Mouse (Mus musculus) MEL (cell line): ENCODE measurements around the gene Sp100. TPM values are rescaled to one million over a fixed set of nuclear protein-coding genes. Genes with fewer than 3 reads are reported as not detected.

Source experiments
- DNase-seq: peaks from one replicate; pipeline ENCODE4 v3.0.0; 2011; ENCODE audit warnings: low read depth, low spot score
- H3K27ac ChIP-seq: 2 replicates; pipeline ENCODE4 v1.5.1; 2012; ENCODE audit warnings: low read depth, mild to moderate bottlenecking, control low read depth, low read length, moderate library complexity; ENCODE audit not compliant: control insufficient read depth
- H3K27me3 ChIP-seq, 2 experiments: fragments of 150-350 bp in 1 of 2; sonication (generic) in 1 of 2; 2 replicates each; pipeline ENCODE4 v1.6.1; 2012; ENCODE audit warnings: low read length in 2 of 2, mild to moderate bottlenecking in 2 of 2, improper control_type of control experiment in 1 of 2, moderate library complexity in 1 of 2; ENCODE audit not compliant: insufficient read depth in 2 of 2, control insufficient read depth in 1 of 2
- H3K36me3 ChIP-seq, 2 experiments: 2 replicates each; pipeline ENCODE4 v1.6.1; 2012 to 2014; ENCODE audit warnings: low read length in 2 of 2, improper control_type of control experiment in 1 of 2, inconsistent platforms in 1 of 2, mild to moderate bottlenecking in 1 of 2; ENCODE audit not compliant: insufficient read depth in 2 of 2, control insufficient read depth in 1 of 2
- H3K4me1 ChIP-seq, 2 experiments: fragments of 150-350 bp in 1 of 2; sonication (generic) in 1 of 2; 2 replicates each; pipeline ENCODE4 v1.6.1; 2012; ENCODE audit warnings: low read length in 2 of 2, improper control_type of control experiment in 1 of 2, mild to moderate bottlenecking in 1 of 2; ENCODE audit not compliant: insufficient read depth in 2 of 2, control insufficient read depth in 1 of 2
- H3K4me3 ChIP-seq, 2 experiments: fragments of 150-350 bp in 1 of 2; sonication (generic) in 1 of 2; 2 replicates each; pipeline ENCODE4 v1.5.1; 2012; ENCODE audit warnings: low read depth in 2 of 2, low read length in 2 of 2, mild to moderate bottlenecking in 2 of 2, moderate library complexity in 2 of 2, control low read depth in 1 of 2, improper control_type of control experiment in 1 of 2; ENCODE audit not compliant: control insufficient read depth in 1 of 2, insufficient read depth in 1 of 2
- H3K79me2 ChIP-seq: 2 replicates; pipeline ENCODE4 v1.6.1; 2012; ENCODE audit warnings: mild to moderate bottlenecking, low read length, moderate library complexity; ENCODE audit not compliant: control insufficient read depth, poor library complexity, insufficient read depth
- H3K9ac ChIP-seq: 2 replicates; pipeline ENCODE4 v1.6.1; 2012; ENCODE audit warnings: low read depth, mild to moderate bottlenecking, control low read depth, low read length, moderate library complexity; ENCODE audit not compliant: control insufficient read depth, poor library complexity, severe bottlenecking
- H3K9me3 ChIP-seq: fragments of 150-350 bp; sonication (generic); replicated peaks from 2 replicates; pipeline ENCODE4 v1.6.1; 2012; ENCODE audit warnings: mild to moderate bottlenecking, low read length, improper control_type of control experiment, moderate library complexity; ENCODE audit not compliant: insufficient read depth
- BHLHE40 ChIP-seq: IDR thresholded peaks from 2 replicates; pipeline ENCODE4 v1.6.1; 2012; ENCODE audit warnings: low read depth, mild to moderate bottlenecking, inconsistent platforms, low read length, improper control_type of control experiment, borderline replicate concordance
- CHD1 ChIP-seq: IDR thresholded peaks from 2 replicates; pipeline ENCODE4 v1.6.1; 2012; ENCODE audit warnings: low read depth, mild to moderate bottlenecking, inconsistent platforms, low read length, improper control_type of control experiment
- CHD2 ChIP-seq: IDR thresholded peaks from 2 replicates; pipeline ENCODE4 v1.6.1; 2011; ENCODE audit warnings: low read length, improper control_type of control experiment
- CTCF ChIP-seq, 3 experiments: IDR thresholded peaks in 2 of 3; conservative IDR thresholded peaks in 1 of 3; 2 replicates each; pipeline ENCODE4 v1.5.1; 2011 to 2012; ENCODE audit warnings: low read length in 3 of 3, low read depth in 2 of 3, mild to moderate bottlenecking in 2 of 3, improper control_type of control experiment in 1 of 3, inconsistent platforms in 1 of 3, mixed read lengths in 1 of 3, moderate library complexity in 1 of 3; ENCODE audit not compliant: control insufficient read depth in 1 of 3, insufficient read depth in 1 of 3, poor library complexity in 1 of 3, severe bottlenecking in 1 of 3
- E2F4 ChIP-seq: IDR thresholded peaks from 2 replicates; pipeline ENCODE4 v1.6.1; 2011; ENCODE audit warnings: low read depth, low read length, improper control_type of control experiment, borderline replicate concordance
- ELF1 ChIP-seq: IDR thresholded peaks from 2 replicates; pipeline ENCODE4 v1.6.1; 2014; ENCODE audit warnings: low read depth, mild to moderate bottlenecking, inconsistent platforms, low read length, improper control_type of control experiment, moderate library complexity
- EP300 ChIP-seq, 2 experiments: IDR thresholded peaks; 2 replicates each; pipeline ENCODE4 v1.6.1; 2011; ENCODE audit warnings: improper control_type of control experiment in 2 of 2, low read length in 2 of 2, low read depth in 1 of 2, mild to moderate bottlenecking in 1 of 2
- ETS1 ChIP-seq: IDR thresholded peaks from 2 replicates; pipeline ENCODE4 v1.6.1; 2012; ENCODE audit warnings: low read depth, mild to moderate bottlenecking, inconsistent platforms, low read length, improper control_type of control experiment, moderate library complexity
- GABPA ChIP-seq: IDR thresholded peaks from 2 replicates; pipeline ENCODE4 v1.6.1; 2012; ENCODE audit warnings: low read depth, mild to moderate bottlenecking, inconsistent platforms, low read length, improper control_type of control experiment, moderate library complexity
- GATA1 ChIP-seq: IDR thresholded peaks from 2 replicates; pipeline ENCODE4 v1.6.1; 2011; ENCODE audit warnings: low read depth, low read length, improper control_type of control experiment
- HCFC1 ChIP-seq: IDR thresholded peaks from 2 replicates; pipeline ENCODE4 v1.6.1; 2012; ENCODE audit warnings: low read depth, mild to moderate bottlenecking, inconsistent platforms, low read length, improper control_type of control experiment, moderate library complexity
- JUND ChIP-seq: IDR thresholded peaks from 2 replicates; pipeline ENCODE4 v1.6.1; 2011; ENCODE audit warnings: low read depth, mild to moderate bottlenecking, improper control_type of control experiment, low read length
- KAT2A ChIP-seq: conservative IDR thresholded peaks from 2 replicates; pipeline ENCODE4 v1.6.1; 2012; ENCODE audit warnings: low read depth, low read length, improper control_type of control experiment, inconsistent platforms
- MAX ChIP-seq: IDR thresholded peaks from 2 replicates; pipeline ENCODE4 v1.6.1; 2011; ENCODE audit warnings: low read length, improper control_type of control experiment
- MAZ ChIP-seq: IDR thresholded peaks from 2 replicates; pipeline ENCODE4 v1.6.1; 2012; ENCODE audit warnings: low read depth, mild to moderate bottlenecking, inconsistent platforms, low read length, improper control_type of control experiment
- MEF2A ChIP-seq: IDR thresholded peaks from 2 replicates; pipeline ENCODE4 v1.6.1; 2014; ENCODE audit warnings: low read depth, mild to moderate bottlenecking, inconsistent platforms, low read length, improper control_type of control experiment; ENCODE audit not compliant: poor library complexity, insufficient replicate concordance, severe bottlenecking; ENCODE audit errors: extremely low read depth
- MXI1 ChIP-seq: IDR thresholded peaks from 2 replicates; pipeline ENCODE4 v1.6.1; 2011; ENCODE audit warnings: mild to moderate bottlenecking, low read depth, low read length, improper control_type of control experiment
- MYB ChIP-seq: IDR thresholded peaks from 2 replicates; pipeline ENCODE4 v1.6.1; 2011; ENCODE audit warnings: mild to moderate bottlenecking, low read depth, low read length, improper control_type of control experiment
- MYC ChIP-seq: IDR thresholded peaks from 2 replicates; pipeline ENCODE4 v1.6.1; 2011; ENCODE audit warnings: low read depth, mild to moderate bottlenecking, low read length, improper control_type of control experiment, moderate library complexity
- NELFE ChIP-seq: IDR thresholded peaks from 2 replicates; pipeline ENCODE4 v1.6.1; 2011; ENCODE audit warnings: low read depth, low read length, improper control_type of control experiment
- NRF1 ChIP-seq: IDR thresholded peaks from 2 replicates; pipeline ENCODE4 v1.6.1; 2014; ENCODE audit warnings: low read depth, mild to moderate bottlenecking, inconsistent platforms, low read length, improper control_type of control experiment, moderate library complexity; ENCODE audit not compliant: poor library complexity, insufficient read depth, severe bottlenecking
- POLR2A ChIP-seq, 2 experiments: IDR thresholded peaks; 2 replicates each; pipeline ENCODE4 v1.6.1; 2011 to 2012; ENCODE audit warnings: low read length in 2 of 2, mild to moderate bottlenecking in 2 of 2, control low read depth in 1 of 2, improper control_type of control experiment in 1 of 2, low read depth in 1 of 2, moderate library complexity in 1 of 2; ENCODE audit not compliant: control insufficient read depth in 1 of 2, insufficient read depth in 1 of 2, poor library complexity in 1 of 2
- POLR2AphosphoS2 ChIP-seq: IDR thresholded peaks from 2 replicates; pipeline ENCODE4 v1.6.1; 2011; ENCODE audit warnings: low read length, improper control_type of control experiment
- POLR2AphosphoS5 ChIP-seq: IDR thresholded peaks from 2 replicates; pipeline ENCODE4 v1.6.1; 2012; ENCODE audit warnings: low read depth, borderline replicate concordance, mild to moderate bottlenecking, inconsistent platforms, low read length, moderate library complexity, mixed read lengths
- RAD21 ChIP-seq: IDR thresholded peaks from 2 replicates; pipeline ENCODE4 v1.6.1; 2011; ENCODE audit warnings: mild to moderate bottlenecking, low read depth, low read length, improper control_type of control experiment
- RCOR1 ChIP-seq: IDR thresholded peaks from 2 replicates; pipeline ENCODE4 v1.6.1; 2012; ENCODE audit warnings: low read depth, mild to moderate bottlenecking, inconsistent platforms, low read length, improper control_type of control experiment
- SIN3A ChIP-seq: IDR thresholded peaks from 2 replicates; pipeline ENCODE4 v1.6.1; 2012; ENCODE audit warnings: low read length, improper control_type of control experiment, inconsistent platforms
- SMC3 ChIP-seq: IDR thresholded peaks from 2 replicates; pipeline ENCODE4 v1.6.1; 2011; ENCODE audit warnings: low read depth, low read length, improper control_type of control experiment
- TAL1 ChIP-seq: IDR thresholded peaks from 2 replicates; pipeline ENCODE4 v1.6.1; 2012; ENCODE audit warnings: mild to moderate bottlenecking, inconsistent platforms, low read length, moderate library complexity, mixed read lengths
- TBP ChIP-seq: IDR thresholded peaks from 2 replicates; pipeline ENCODE4 v1.8.0; 2011; ENCODE audit warnings: low read depth, low read length, improper control_type of control experiment
- TCF12 ChIP-seq: IDR thresholded peaks from 2 replicates; pipeline ENCODE4 v1.6.1; 2014; ENCODE audit warnings: low read depth, mild to moderate bottlenecking, inconsistent platforms, low read length, improper control_type of control experiment, moderate library complexity
- UBTF ChIP-seq: IDR thresholded peaks from 2 replicates; pipeline ENCODE4 v1.6.1; 2012; ENCODE audit warnings: low read depth, mild to moderate bottlenecking, inconsistent platforms, low read length, improper control_type of control experiment, moderate library complexity, borderline replicate concordance; ENCODE audit not compliant: insufficient read depth
- USF1 ChIP-seq: IDR thresholded peaks from 2 replicates; pipeline ENCODE4 v1.6.1; 2014; ENCODE audit warnings: low read depth, mild to moderate bottlenecking, inconsistent platforms, low read length, improper control_type of control experiment, moderate library complexity
- USF2 ChIP-seq, 2 experiments: IDR thresholded peaks; 2 replicates each; pipeline ENCODE4 v1.6.1; 2011 to 2012; ENCODE audit warnings: improper control_type of control experiment in 2 of 2, low read length in 2 of 2, borderline replicate concordance in 1 of 2, inconsistent platforms in 1 of 2, low read depth in 1 of 2, mild to moderate bottlenecking in 1 of 2; ENCODE audit not compliant: insufficient read depth in 1 of 2
- ZC3H11A ChIP-seq: IDR thresholded peaks from 2 replicates; pipeline ENCODE4 v1.6.1; 2012; ENCODE audit warnings: low read depth, mild to moderate bottlenecking, inconsistent platforms, low read length, improper control_type of control experiment
- ZKSCAN1 ChIP-seq: IDR thresholded peaks from 2 replicates; pipeline ENCODE4 v1.6.1; 2012; ENCODE audit warnings: low read depth, mild to moderate bottlenecking, inconsistent platforms, low read length, improper control_type of control experiment, moderate library complexity
- ZMIZ1 ChIP-seq: IDR thresholded peaks from 2 replicates; pipeline ENCODE4 v1.6.1; 2012; ENCODE audit warnings: low read depth, mild to moderate bottlenecking, inconsistent platforms, low read length, improper control_type of control experiment, moderate library complexity
- ZNF384 ChIP-seq: IDR thresholded peaks from 2 replicates; pipeline ENCODE4 v1.6.1; 2012; ENCODE audit warnings: low read depth, mild to moderate bottlenecking, inconsistent platforms, low read length, improper control_type of control experiment
- polyA plus RNA-seq, 2 experiments: library from polyadenylated mRNA; stranded (reverse) in 1 of 2; unstranded in 1 of 2; fragments of >175 nt in 1 of 2; fragments of >200 nt in 1 of 2; gene quantifications; 2 replicates each; pipeline versions ENCODE4 v1.2.1 to v1.2.4; 2012; ENCODE audit warnings: low replicate concordance in 2 of 2, low read depth in 1 of 2; ENCODE audit not compliant: insufficient read length in 2 of 2, insufficient read depth in 1 of 2, missing spikeins in 1 of 2
- total RNA-seq: library from RNA; depleted of rRNA; stranded (reverse); fragments of 300-350 nt; gene quantifications from 2 replicates; pipeline ENCODE4 v1.2.3, GENCODE M21; 2012

The Sp100 gene
- total and polyA plus RNA-seq, 3 experiments, result 3.7 to 6.5 TPM; not detected in 1

DNA sequence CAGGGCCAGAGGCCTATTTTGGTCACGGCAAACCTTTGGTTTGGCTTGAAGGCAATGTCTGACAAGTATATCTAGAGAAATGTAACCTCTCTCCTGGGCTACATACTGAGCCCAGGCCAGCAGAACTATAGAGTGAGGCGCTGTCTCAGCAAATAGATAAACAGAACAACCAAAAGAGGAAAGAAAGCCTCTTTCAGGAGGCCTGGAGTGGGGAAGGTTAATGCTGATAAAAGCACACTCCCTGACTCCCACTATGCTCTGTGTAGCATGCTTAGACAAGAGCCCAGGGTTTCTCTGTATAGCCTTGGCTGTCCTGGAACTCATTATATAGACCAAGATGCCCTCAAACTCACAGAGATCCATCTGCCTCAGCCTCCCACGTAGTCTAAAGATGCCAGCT is 43.5 kb downstream of the Sp100 start:
- no peak overlapping the region for H3K4me3 ChIP-seq
- H3K79me2 ChIP-seq, result no peaks in the 10 kb centered on the region
- H3K36me3 ChIP-seq, result peaks cover 0 to 27% of the 10 kb centered on the region in 2 experiments; a peak in 2 of 4 replicates
- no peaks in the 10 kb centered on the region for H3K9me3 ChIP-seq
- H3K4me1 ChIP-seq, result peaks cover 9 to 17% of the 10 kb centered on the region in 2 experiments
- no peak overlapping the region for H3K9ac ChIP-seq
- peak overlapping the region; percentile 70 for H3K27ac ChIP-seq
- DNase-seq, result peak; percentile 85
- no peaks in the 10 kb centered on the region for H3K27me3 ChIP-seq
- TF ChIP-seq ETS1, result peak; percentile 42; the same call in 1 of the 2 replicates
- TF ChIP-seq SIN3A, result no peak
- TF ChIP-seq POLR2A (IDR thresholded peaks at IDR 0.05; ENCODE audit: control insufficient read depth in 1 of 2, insufficient read depth in 1 of 2, low read depth in 1 of 2, low read length in 2 of 2, poor library complexity in 1 of 2), result no peak
- no peak for TF ChIP-seq POLR2AphosphoS5
- TF ChIP-seq ZMIZ1, result no peak
- TF ChIP-seq GATA1, result peak; percentile 84
- TF ChIP-seq MAZ, result no peak
- TF ChIP-seq E2F4, result no peak
- TF ChIP-seq CTCF (IDR thresholded peaks at IDR 0.05 in 2 of 3, conservative IDR thresholded peaks at IDR 0.05 in 1 of 3; ENCODE audit: control insufficient read depth in 1 of 3, insufficient read depth in 1 of 3, low read depth in 2 of 3, low read length in 3 of 3, poor library complexity in 1 of 3, severe bottlenecking in 1 of 3), result no peak
- TF ChIP-seq MEF2A, result no peak
- TF ChIP-seq TAL1, result peak; percentile 75
- TF ChIP-seq NRF1, result 0 out of 2 replicates have a peak, but pooled peaks have one; percentile 12
- TF ChIP-seq ZC3H11A, result no peak
- no peak for TF ChIP-seq MXI1
- TF ChIP-seq TBP, result peak; percentile 27; the same call in 1 of the 2 replicates
- TF ChIP-seq ELF1, result no peak
- TF ChIP-seq EP300 (IDR thresholded peaks at IDR 0.05; ENCODE audit: low read depth in 1 of 2, low read length in 2 of 2), result peak; percentile 82 to 84
- no peak for TF ChIP-seq JUND
- no peak for TF ChIP-seq MAX
- TF ChIP-seq GABPA, result no peak
- TF ChIP-seq KAT2A, result no peak
- no peak for TF ChIP-seq NELFE
- no peak for TF ChIP-seq HCFC1
- TF ChIP-seq ZNF384, result no peak
- no peak for TF ChIP-seq BHLHE40
- TF ChIP-seq USF2 (IDR thresholded peaks at IDR 0.05; ENCODE audit: borderline replicate concordance in 1 of 2, insufficient read depth in 1 of 2, low read depth in 1 of 2, low read length in 2 of 2), result no peak
- no peak for TF ChIP-seq ZKSCAN1
- TF ChIP-seq MYB, result no peak
- TF ChIP-seq RCOR1, result peak; percentile 52; the same call in 1 of the 2 replicates
- TF ChIP-seq MYC, result no peak
- no peak for TF ChIP-seq SMC3
- TF ChIP-seq CHD1, result no peak
- TF ChIP-seq TCF12, result peak; percentile 78
- TF ChIP-seq UBTF, result no peak
- TF ChIP-seq RAD21, result no peak
- no peak for TF ChIP-seq USF1
- no peak for TF ChIP-seq CHD2
- TF ChIP-seq POLR2AphosphoS2, result no peak
